Mouse (Mus musculus) CH12.LX (cell line): ENCODE data around the gene Olfr549. TPM values are rescaled to one million over a fixed set of nuclear protein-coding genes. Genes with fewer than 3 reads are reported as not detected.

Experiments used
- DNase-seq: peaks from one replicate; pipeline ENCODE4 v3.0.0-alpha.2; 2013; ENCODE audit errors: extremely low read depth
- H3K27ac ChIP-seq: 2 replicates; pipeline ENCODE4 v1.5.1; 2012; ENCODE audit warnings: low read depth, mild to moderate bottlenecking, control low read depth, moderate library complexity; ENCODE audit not compliant: insufficient read depth
- H3K27me3 ChIP-seq: replicated peaks from 2 replicates; pipeline ENCODE3; 2012; ENCODE audit warnings: inconsistent platforms
- H3K36me3 ChIP-seq, 2 experiments: replicated peaks in 1 of 2; 2 replicates each; pipeline versions ENCODE3 to v1.6.1; 2012; ENCODE audit warnings: inconsistent platforms in 1 of 2, low read length in 1 of 2, mild to moderate bottlenecking in 1 of 2, mixed read lengths in 1 of 2, moderate library complexity in 1 of 2; ENCODE audit not compliant: control insufficient read depth in 1 of 2, insufficient read depth in 1 of 2
- H3K4me1 ChIP-seq, 2 experiments: 2 replicates each; pipeline ENCODE4 v1.6.1; 2012; ENCODE audit warnings: inconsistent platforms in 1 of 2, moderate library complexity in 1 of 2; ENCODE audit not compliant: insufficient read depth in 2 of 2, control insufficient read depth in 1 of 2
- H3K4me2 ChIP-seq: 2 replicates; pipeline ENCODE4 v1.6.1; 2012; ENCODE audit warnings: low read depth, mild to moderate bottlenecking, control low read depth; ENCODE audit not compliant: poor library complexity, insufficient read depth, severe bottlenecking
- H3K4me3 ChIP-seq, 3 experiments: fragments of 150-350 bp in 1 of 3; sonication (generic) in 1 of 3; replicated peaks in 1 of 3; 2 replicates each; pipeline versions ENCODE3 to v1.5.1; 2011 to 2012; ENCODE audit warnings: low read depth in 2 of 3, low read length in 2 of 3, mild to moderate bottlenecking in 2 of 3, moderate library complexity in 2 of 3, control low read depth in 1 of 3, improper control_type of control experiment in 1 of 3, inconsistent platforms in 1 of 3, mixed read lengths in 1 of 3; ENCODE audit not compliant: poor library complexity in 1 of 3
- H3K79me2 ChIP-seq: replicated peaks from 2 replicates; pipeline ENCODE4 v1.6.1; 2012; ENCODE audit warnings: mild to moderate bottlenecking, moderate library complexity; ENCODE audit not compliant: control insufficient read depth, poor library complexity, insufficient read depth, severe bottlenecking; ENCODE audit errors: extremely low read depth
- H3K9ac ChIP-seq: 2 replicates; pipeline ENCODE4 v1.6.1; 2012; ENCODE audit warnings: low read depth, mild to moderate bottlenecking, control low read depth, moderate library complexity; ENCODE audit not compliant: insufficient read depth
- H3K9me3 ChIP-seq: replicated peaks from 2 replicates; pipeline ENCODE3; 2012; ENCODE audit warnings: low read length, inconsistent platforms, mixed read lengths
- BHLHE40 ChIP-seq: IDR thresholded peaks from 2 replicates; pipeline ENCODE4 v1.6.1; 2011; ENCODE audit warnings: mild to moderate bottlenecking, low read depth, low read length, improper control_type of control experiment
- CHD1 ChIP-seq: IDR thresholded peaks from 2 replicates; pipeline ENCODE4 v1.6.1; 2012; ENCODE audit warnings: low read depth, low read length, improper control_type of control experiment, inconsistent platforms
- CTCF ChIP-seq, 2 experiments: IDR thresholded peaks in 1 of 2; conservative IDR thresholded peaks in 1 of 2; 2 replicates each; pipeline ENCODE4 v1.5.1; 2011 to 2012; ENCODE audit warnings: low read depth in 2 of 2, low read length in 2 of 2, improper control_type of control experiment in 1 of 2, inconsistent platforms in 1 of 2, mild to moderate bottlenecking in 1 of 2, moderate library complexity in 1 of 2
- ELF1 ChIP-seq: IDR thresholded peaks from 2 replicates; pipeline ENCODE4 v1.6.1; 2014; ENCODE audit warnings: low read depth, mild to moderate bottlenecking, inconsistent platforms, low read length, improper control_type of control experiment
- EP300 ChIP-seq: IDR thresholded peaks from 2 replicates; pipeline ENCODE4 v1.6.1; 2011; ENCODE audit warnings: low read length, improper control_type of control experiment
- GABPA ChIP-seq: IDR thresholded peaks from 2 replicates; pipeline ENCODE4 v1.6.1; 2012; ENCODE audit warnings: low read depth, low read length, improper control_type of control experiment, inconsistent platforms; ENCODE audit not compliant: insufficient replicate concordance
- JUN ChIP-seq: IDR thresholded peaks from 2 replicates; pipeline ENCODE4 v1.6.1; 2011; ENCODE audit warnings: low read depth, mild to moderate bottlenecking, low read length, improper control_type of control experiment, moderate library complexity; ENCODE audit not compliant: insufficient read depth
- KAT2A ChIP-seq: IDR thresholded peaks from 2 replicates; pipeline ENCODE4 v1.6.1; 2012; ENCODE audit warnings: low read length, improper control_type of control experiment, inconsistent platforms; ENCODE audit not compliant: insufficient replicate concordance
- MAFK ChIP-seq: IDR thresholded peaks from 2 replicates; pipeline ENCODE4 v1.6.1; 2011; ENCODE audit warnings: low read length, improper control_type of control experiment; ENCODE audit not compliant: insufficient replicate concordance
- MAZ ChIP-seq: IDR thresholded peaks from 2 replicates; pipeline ENCODE4 v1.6.1; 2012; ENCODE audit warnings: low read depth, mild to moderate bottlenecking, inconsistent platforms, low read length, improper control_type of control experiment, moderate library complexity
- NELFE ChIP-seq: IDR thresholded peaks from 2 replicates; pipeline ENCODE4 v1.6.1; 2011; ENCODE audit warnings: low read depth, low read length, improper control_type of control experiment
- PAX5 ChIP-seq: IDR thresholded peaks from 2 replicates; pipeline ENCODE4 v1.6.1; 2012; ENCODE audit warnings: low read length, inconsistent platforms, mixed read lengths
- POLR2A ChIP-seq: IDR thresholded peaks from 2 replicates; pipeline ENCODE4 v1.6.1; 2011; ENCODE audit warnings: low read depth, mild to moderate bottlenecking, improper control_type of control experiment, low read length
- POLR2AphosphoS2 ChIP-seq: IDR thresholded peaks from 2 replicates; pipeline ENCODE4 v1.6.1; 2011; ENCODE audit warnings: low read depth, low read length, improper control_type of control experiment
- RAD21 ChIP-seq: IDR thresholded peaks from 2 replicates; pipeline ENCODE4 v1.6.1; 2011; ENCODE audit warnings: low read depth, mild to moderate bottlenecking, low read length, improper control_type of control experiment, moderate library complexity
- RCOR1 ChIP-seq: conservative IDR thresholded peaks from 2 replicates; pipeline ENCODE4 v1.6.1; 2012; ENCODE audit warnings: low read depth, mild to moderate bottlenecking, inconsistent platforms, low read length, improper control_type of control experiment
- SIN3A ChIP-seq: IDR thresholded peaks from 2 replicates; pipeline ENCODE4 v1.6.1; 2012; ENCODE audit warnings: low read length, improper control_type of control experiment, inconsistent platforms
- SMC3 ChIP-seq: IDR thresholded peaks from 2 replicates; pipeline ENCODE4 v1.6.1; 2011; ENCODE audit warnings: low read depth, low read length, improper control_type of control experiment
- TBP ChIP-seq: conservative IDR thresholded peaks from 2 replicates; pipeline ENCODE4 v1.6.1; 2011; ENCODE audit warnings: low read depth, low read length, improper control_type of control experiment
- UBTF ChIP-seq: IDR thresholded peaks from 2 replicates; pipeline ENCODE4 v1.6.1; 2012; ENCODE audit warnings: low read depth, mild to moderate bottlenecking, inconsistent platforms, low read length, improper control_type of control experiment, moderate library complexity
- USF1 ChIP-seq: IDR thresholded peaks from 2 replicates; pipeline ENCODE4 v1.6.1; 2014; ENCODE audit warnings: low read depth, mild to moderate bottlenecking, inconsistent platforms, low read length, improper control_type of control experiment
- ZKSCAN1 ChIP-seq: IDR thresholded peaks from 2 replicates; pipeline ENCODE4 v1.6.1; 2012; ENCODE audit warnings: low read depth, inconsistent platforms, low read length, improper control_type of control experiment, borderline replicate concordance
- dilution Hi-C: fragments of 300-500 bp; cut with MboI; formaldehyde crosslinking; loops from 2 replicates; pipeline ENCODE4 v1.14.3; 2020; ENCODE audit warnings: low sequenced_read_pairs; ENCODE audit not compliant: extremely low pct_unique_long_range_greater_than_20kb, extremely low pct_ligation_motif_present
- in situ Hi-C: fragments of 300-500 bp; cut with MboI; formaldehyde crosslinking; loops from 3 replicates; pipeline ENCODE4 v1.14.3; 2019; ENCODE audit warnings: low sequenced_read_pairs, low pct_ligation_motif_present, low pct_unique_long_range_greater_than_20kb, mixed read lengths
- polyA plus RNA-seq: library from polyadenylated mRNA; unstranded; fragments of >175 nt; gene quantifications from 2 replicates; pipeline ENCODE4 v1.2.1, GENCODE M21; 2012; ENCODE audit warnings: low read depth; ENCODE audit not compliant: insufficient read length
- total RNA-seq, 2 experiments: library from RNA; depleted of rRNA; stranded (reverse); fragments of 300-350 nt in 1 of 2; fragments of >200 nt in 1 of 2; gene quantifications; 2 replicates each; pipeline ENCODE4 v1.2.3; 2012 to 2014

Olfr549 gene
- total and polyA plus RNA-seq, 3 experiments: not detected

GRCm38 (mm10) chr7:102541251-102541650 lies 8.4 kb upstream of the Olfr549 start:
- H3K79me2 ChIP-seq: no peaks in the 10 kb centered on the region
- no peaks in the 10 kb centered on the region for H3K9me3 ChIP-seq
- H3K4me1 ChIP-seq: peaks cover 0 to 12% of the 10 kb centered on the region in 2 experiments; a peak in 2 of 4 replicates
- no peak overlapping the region for H3K4me3 ChIP-seq
- peak in 1 of 2 experiments; percentile 40; a peak in 2 of 4 replicates for TF ChIP-seq CTCF (conservative IDR thresholded peaks at IDR 0.05 in 1 of 2, IDR thresholded peaks at IDR 0.05 in 1 of 2; ENCODE audit: low read depth in 2 of 2, low read length in 2 of 2)
- TF ChIP-seq NELFE: no peak
- in situ Hi-C loops: no loop called here
- no peaks in the 10 kb centered on the region for H3K27me3 ChIP-seq
- H3K9ac ChIP-seq: no peak overlapping the region
- DNase-seq: no peak
- no peak overlapping the region for H3K4me2 ChIP-seq
- no peak overlapping the region for H3K27ac ChIP-seq
- dilution Hi-C loops: no loop called here
- no peaks in the 10 kb centered on the region for H3K36me3 ChIP-seq

- Histone ChIP-seq H3K4me1 (peaks cover 6 to 10% of the 10 kb centered on the region in 2 experiments), H3K4me2 (peak overlapping the region; percentile 72), H3K9ac (no peak overlapping the region), H3K27me3 (no peaks in the 10 kb centered on the region), H3K79me2 (no peaks in the 10 kb centered on the region)
- DNase-seq: peak; percentile 14
- peak; percentile 34; the same call in 1 of the 2 replicates for TF ChIP-seq BHLHE40
- no peak for TF ChIP-seq KAT2A
- 0 out of 2 replicates have a peak, but pooled peaks have one; percentile 7 for TF ChIP-seq EP300
- TF ChIP-seq, all 38 proteins: peak for 2
- dilution Hi-C loops (no loop called here), in situ Hi-C loops (no loop called here)
- no peak overlapping the region for H3K4me3 ChIP-seq
- H3K9me3 ChIP-seq: no peaks in the 10 kb centered on the region
- no peak overlapping the region for H3K27ac ChIP-seq
- peaks cover 0 to 2% of the 10 kb centered on the region in 2 experiments for H3K36me3 ChIP-seq
Observed at GRCm38 (mm10) chr7:102553279-102553678, 3.6 kb downstream of the Olfr549 start.

GRCm38 (mm10) chr7:102564999-102565997 lies 15.6 kb downstream of the Olfr549 start, which contains the start of gene Trim21:
Trim21 (minus strand) TSS chr7:102565486.
- peak within 1 kb of the TSS; percentile 50 for H3K4me2 ChIP-seq
- H3K9ac ChIP-seq: peak within 1 kb of the TSS; percentile 82
- H3K4me1 ChIP-seq: peaks cover 4 to 21% of the 10 kb centered on the region in 2 experiments
- peak within 1 kb of the TSS; percentile 78 to 85 (median 82) for H3K4me3 ChIP-seq
- no peak within 1 kb of the TSS for H3K27ac ChIP-seq
- peaks cover 10 to 33% of the 10 kb centered on the region in 2 experiments for H3K36me3 ChIP-seq
- H3K9me3 ChIP-seq: no peaks in the 10 kb centered on the region
- no peaks in the 10 kb centered on the region for H3K27me3 ChIP-seq
- no peaks in the 10 kb centered on the region; the same call in 1 of the 2 replicates for H3K79me2 ChIP-seq
- dilution Hi-C loops (no loop called here), in situ Hi-C loops (no loop called here)
- peak; percentile 95 for DNase-seq
- no peak for TF ChIP-seq RAD21
- no peak for TF ChIP-seq BHLHE40
- peak; percentile 77 for TF ChIP-seq POLR2A
- no peak for TF ChIP-seq ZKSCAN1
- TF ChIP-seq PAX5: no peak
- TF ChIP-seq USF1: no peak
- peak; percentile 46; the same call in 1 of the 2 replicates for TF ChIP-seq EP300
- TF ChIP-seq NELFE: peak; percentile 77
- TF ChIP-seq CHD1: peak; percentile 64; the same call in 1 of the 2 replicates
- TF ChIP-seq GABPA: no peak
- no peak for TF ChIP-seq RCOR1
- TF ChIP-seq JUN: no peak
- TF ChIP-seq UBTF: no peak
- TF ChIP-seq TBP: 0 out of 2 replicates have a peak, but pooled peaks have one; percentile 38
- peak; percentile 58 for TF ChIP-seq SIN3A
- TF ChIP-seq CTCF (conservative IDR thresholded peaks at IDR 0.05 in 1 of 2, IDR thresholded peaks at IDR 0.05 in 1 of 2; ENCODE audit: low read depth in 2 of 2, low read length in 2 of 2): no peak
- peak; percentile 72; the same call in 1 of the 2 replicates for TF ChIP-seq ELF1
- TF ChIP-seq MAFK: 0 out of 2 replicates have a peak, but pooled peaks have one; percentile 12
- TF ChIP-seq POLR2AphosphoS2: peak; percentile 63; the same call in 1 of the 2 replicates
- no peak for TF ChIP-seq SMC3
- TF ChIP-seq MAZ: peak; percentile 68; the same call in 1 of the 2 replicates
